Mouse (Mus musculus) ovary, adult 18-20 months (tissue): Measurements from ENCODE around the gene Psmb2.

Source experiments
- DNase-seq: peaks from one replicate; pipeline ENCODE4 v3.0.0; 2022; ENCODE audit warnings: low spot score, mixed read lengths

The Psmb2 gene

DNA sequence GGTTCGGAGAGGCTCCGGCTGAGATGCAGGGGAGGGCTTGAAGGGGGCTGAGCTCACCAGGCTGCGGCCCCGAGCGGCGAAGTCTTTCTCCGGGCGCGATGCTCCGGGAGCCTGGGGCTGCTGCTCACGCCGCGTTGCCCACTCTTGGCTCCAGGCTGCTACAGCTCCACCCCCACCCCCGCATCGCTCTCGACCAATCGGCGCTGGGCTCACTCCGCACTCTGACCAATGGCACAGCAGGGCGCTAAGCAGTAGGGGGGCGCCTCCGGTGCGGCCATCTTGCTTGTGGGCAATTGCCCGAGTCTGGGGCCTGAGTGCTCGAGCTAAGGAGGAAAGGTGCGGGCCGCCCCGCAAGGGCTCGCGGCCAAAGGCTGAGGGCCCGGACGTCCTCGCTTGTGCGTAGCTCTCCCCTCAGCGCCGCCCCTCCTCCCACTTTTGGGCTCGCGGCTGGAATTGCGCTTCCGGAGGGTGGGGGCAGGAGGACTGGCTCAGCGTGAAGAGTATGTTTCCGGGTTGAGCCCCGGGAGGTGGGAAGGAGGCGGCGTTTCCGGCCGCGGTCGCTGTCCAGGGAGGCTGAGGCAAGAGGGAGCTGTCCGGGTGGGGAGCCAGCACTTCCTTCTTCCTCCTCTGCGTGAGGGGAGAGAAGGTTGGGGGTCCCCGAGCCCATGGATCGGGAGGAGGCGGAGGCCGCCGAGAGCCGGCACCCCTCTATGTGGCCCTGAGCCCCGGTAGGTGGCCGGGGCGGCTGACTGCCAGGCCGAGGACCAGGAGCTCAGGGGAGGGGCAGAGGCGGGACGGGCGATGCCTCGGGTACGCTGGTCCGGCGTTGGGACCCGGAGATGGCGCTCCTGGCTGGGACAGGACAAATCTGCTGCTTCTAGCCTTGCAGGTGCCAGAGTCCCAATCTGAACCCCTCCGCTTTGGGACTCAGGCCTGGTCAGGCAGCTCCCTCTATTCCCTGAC, 76.1 kb downstream of the Psmb2 start, which contains the start of the genes Ncdn and AU040320:
TSS of gene Ncdn (minus strand) at position 171 of the 963 bp plus-strand sequence.
TSS of gene AU040320 (plus strand) at position 277 of the 963 bp plus-strand sequence.
- DNase-seq, result peak; percentile 94

DNA sequence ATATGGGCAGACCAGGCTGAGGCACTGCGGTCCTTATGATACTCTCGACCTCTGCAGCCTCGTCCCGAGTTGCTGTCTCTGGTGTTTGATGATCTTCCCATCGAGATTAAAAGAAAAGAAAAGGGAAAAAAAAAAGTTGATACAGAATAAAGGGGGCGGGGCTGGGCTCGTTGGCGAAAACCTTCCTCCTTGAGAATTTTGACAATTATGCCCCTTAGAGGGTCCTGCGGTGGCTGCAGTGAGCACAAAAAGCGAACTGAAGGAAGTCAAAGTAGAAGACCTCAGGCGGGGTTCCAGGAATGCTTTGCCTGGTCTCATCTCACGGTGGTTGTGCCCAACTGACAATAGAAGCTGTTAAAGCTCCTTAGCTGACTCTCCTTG, 76.8 kb downstream of the Psmb2 start:
- DNase-seq, result no peak

DNA sequence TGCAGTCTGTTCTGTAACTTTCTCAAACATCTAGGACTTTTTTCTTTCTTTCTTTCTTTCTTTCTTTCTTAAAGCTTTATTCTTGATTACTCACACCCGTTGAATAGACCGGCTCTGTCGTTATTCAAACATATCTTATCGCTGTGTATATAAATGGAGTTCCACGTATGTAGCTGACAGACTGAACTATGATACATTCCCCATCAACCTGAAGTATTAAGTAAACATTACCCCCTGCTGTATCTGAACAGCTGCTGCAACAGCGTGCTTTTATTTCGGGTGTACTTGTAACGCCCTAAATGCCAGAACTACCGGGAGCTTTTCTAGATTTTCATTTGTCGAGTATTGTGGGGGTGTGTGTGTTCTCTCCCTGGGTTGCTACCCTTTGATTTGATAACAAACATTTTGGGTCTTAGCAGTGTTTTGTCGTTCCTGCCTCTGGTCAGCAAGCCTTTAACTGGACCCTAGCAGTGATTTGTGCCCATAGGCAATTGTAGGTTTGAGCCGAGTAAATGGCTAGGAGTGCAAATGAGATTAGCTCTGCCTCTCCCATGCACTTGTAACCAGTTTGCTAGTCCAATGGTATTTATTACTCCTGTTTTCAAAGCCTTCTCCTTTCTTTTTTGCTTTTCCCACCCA, 77.4 kb downstream of the Psmb2 start:
- no peak for DNase-seq

DNA sequence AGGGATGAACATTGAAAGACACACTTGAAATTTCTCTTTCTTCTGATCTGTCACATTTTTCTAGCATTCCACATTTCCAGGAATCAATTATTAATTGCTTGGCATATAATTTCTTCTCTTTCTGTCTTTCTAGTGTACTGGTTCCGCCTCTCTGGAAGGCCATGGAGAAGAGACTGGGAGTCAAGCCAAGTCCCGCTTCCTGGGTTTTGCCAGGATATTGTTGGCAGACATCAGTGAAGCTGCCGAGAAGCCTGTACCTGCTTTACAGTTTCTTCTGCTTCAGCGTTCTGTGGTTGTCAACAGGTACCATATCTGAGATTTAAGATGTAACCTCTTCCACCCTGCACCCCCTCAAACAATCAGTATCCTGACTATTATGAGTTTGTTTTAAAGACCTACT, 79.3 kb downstream of the Psmb2 start:
- DNase-seq, result peak; percentile 28

DNA sequence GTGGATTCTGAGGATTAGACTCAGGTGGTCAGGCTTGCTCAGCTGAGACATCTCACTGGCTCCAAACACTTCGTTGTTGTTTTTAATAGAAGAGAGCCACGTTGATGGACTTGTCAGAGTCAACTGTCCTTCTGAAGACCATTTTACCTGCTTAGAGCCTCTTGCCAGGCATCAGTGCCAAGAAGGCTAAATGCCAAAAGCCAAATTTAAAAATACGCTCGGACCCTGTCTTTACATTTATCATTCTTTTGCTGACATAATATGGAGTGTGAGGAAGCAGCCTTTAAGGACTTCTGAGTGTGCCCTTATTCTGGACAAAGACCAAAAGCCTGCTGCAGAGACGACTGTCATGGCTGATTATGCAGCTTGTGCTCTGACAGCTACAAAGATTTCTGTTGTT, 80.9 kb downstream of the Psmb2 start:
- DNase-seq, result no peak
